Mouse (Mus musculus) embryonic facial prominence, embryonic 15.5 days (tissue): ENCODE measurements around the gene Hes1. TPM values are rescaled to one million over a fixed set of nuclear protein-coding genes. Genes with fewer than 3 reads are reported as not detected.

Experiments used
- ATAC-seq: fragments of 200-750 bp; cut with Nextera tagmentation; 2 replicates; pipeline ENCODE4 v1.8.0; 2017; ENCODE audit warnings: low read depth, moderate TSS enrichment; ENCODE audit not compliant: insufficient number of reproducible peaks, low FRiP score, low TSS enrichment
- H3K27ac ChIP-seq: fragments of 300-500 bp; sonication (generic); replicated peaks from 2 replicates; pipeline ENCODE4 v1.5.1; 2015; ENCODE audit warnings: mild to moderate bottlenecking, inconsistent platforms
- H3K27me3 ChIP-seq: fragments of 300-500 bp; sonication (generic); 2 replicates; pipeline ENCODE4 v1.6.1; 2015; ENCODE audit warnings: inconsistent platforms
- H3K36me3 ChIP-seq: fragments of 300-500 bp; sonication (generic); 2 replicates; pipeline ENCODE4 v1.6.1; 2015; ENCODE audit warnings: mild to moderate bottlenecking, inconsistent platforms
- H3K4me1 ChIP-seq: fragments of 300-500 bp; sonication (generic); 2 replicates; pipeline ENCODE4 v1.6.1; 2015; ENCODE audit warnings: inconsistent platforms
- H3K4me2 ChIP-seq: fragments of 300-500 bp; sonication (generic); replicated peaks from 2 replicates; pipeline ENCODE4 v1.6.1; 2015; ENCODE audit warnings: mild to moderate bottlenecking, inconsistent platforms
- H3K4me3 ChIP-seq: fragments of 300-500 bp; sonication (generic); replicated peaks from 2 replicates; pipeline ENCODE4 v1.5.1; 2015; ENCODE audit warnings: mild to moderate bottlenecking, inconsistent platforms
- H3K9ac ChIP-seq: fragments of 300-500 bp; sonication (generic); 2 replicates; pipeline ENCODE4 v1.6.1; 2015; ENCODE audit warnings: inconsistent platforms
- H3K9me3 ChIP-seq: fragments of 300-500 bp; sonication (generic); replicated peaks from 2 replicates; pipeline ENCODE4 v1.6.1; 2016; ENCODE audit warnings: inconsistent platforms
- WGBS: fragments of 180-500 bp; shearing (Covaris S2); methylation state at CpG from one replicate; pipeline ENCODE4 v1.1.7; 2015; 5-methylcytosine and 5-hydroxymethylcytosine counted together
- polyA plus RNA-seq: library from polyadenylated mRNA; unstranded; fragments of >200 nt; fragmentation: Nextera tagmentation; extraction: Ambion mirVana; gene quantifications from 2 replicates; pipeline ENCODE4 v1.2.1, GENCODE M21; 2015

The Hes1 gene
- polyA plus RNA-seq, 1 experiment from 2014 or later = 63.6 TPM

- no peak for ATAC-seq
- H3K36me3 ChIP-seq = no peaks in the 10 kb centered on the region
- no peaks in the 10 kb centered on the region for H3K9me3 ChIP-seq
- H3K27me3 ChIP-seq = peaks cover 3% of the 10 kb centered on the region; the same call in 1 of the 2 replicates
- H3K4me2 ChIP-seq = peak overlapping the region; percentile 93
- H3K4me1 ChIP-seq = peaks cover 62% of the 10 kb centered on the region
- peak overlapping the region; percentile 33; the same call in 1 of the 2 replicates for H3K9ac ChIP-seq
- WGBS = 2% methylated on average over 8 of the region's 8 CpGs
- peak overlapping the region; percentile 55 for H3K4me3 ChIP-seq
- peak overlapping the region; percentile 96 for H3K27ac ChIP-seq
Observed at GRCm38 (mm10) chr16:30064613-30065012, 429 bp downstream of the Hes1 start.

- H3K4me2 ChIP-seq = peak overlapping the region; percentile 93
- peaks cover 62% of the 10 kb centered on the region for H3K4me1 ChIP-seq
- H3K4me3 ChIP-seq = peak overlapping the region; percentile 55
- peak; percentile 62 for ATAC-seq
- H3K36me3 ChIP-seq = no peaks in the 10 kb centered on the region
- WGBS = under 1% methylated on average over 21 of the region's 21 CpGs
- no peak overlapping the region; the same call in 1 of the 2 replicates for H3K9ac ChIP-seq
- no peaks in the 10 kb centered on the region for H3K9me3 ChIP-seq
- peak overlapping the region; percentile 96 for H3K27ac ChIP-seq
- peaks cover 3% of the 10 kb centered on the region; the same call in 1 of the 2 replicates for H3K27me3 ChIP-seq
Observed at GRCm38 (mm10) chr16:30065077-30065476, 893 bp downstream of the Hes1 start.

- Histone ChIP-seq H3K27me3 (peaks cover 3% of the 10 kb centered on the region; the same call in 1 of the 2 replicates), H3K27ac (peak overlapping the region; percentile 96), H3K4me3 (peak overlapping the region; percentile 55), H3K9me3 (no peaks in the 10 kb centered on the region), H3K4me1 (peaks cover 62% of the 10 kb centered on the region), H3K9ac (peak overlapping the region; percentile 68), H3K36me3 (no peaks in the 10 kb centered on the region), H3K4me2 (peak overlapping the region; percentile 93)
- no peak for ATAC-seq
- WGBS = under 1% methylated on average over 21 of the region's 21 CpGs
Observed at GRCm38 (mm10) chr16:30065537-30066183, 1.5 kb downstream of the Hes1 start.

GRCm38 (mm10) chr16:30066184-30066851 is 2.1 kb downstream of the Hes1 start:
- peak overlapping the region; percentile 55 for H3K4me3 ChIP-seq
- peaks cover 3% of the 10 kb centered on the region; the same call in 1 of the 2 replicates for H3K27me3 ChIP-seq
- under 1% methylated on average over 38 of the region's 38 CpGs for WGBS
- peak overlapping the region; percentile 96 for H3K27ac ChIP-seq
- H3K4me2 ChIP-seq = peak overlapping the region; percentile 93
- ATAC-seq = no peak
- H3K9ac ChIP-seq = peak overlapping the region; percentile 68
- no peaks in the 10 kb centered on the region for H3K36me3 ChIP-seq
- no peaks in the 10 kb centered on the region for H3K9me3 ChIP-seq
- peaks cover 61% of the 10 kb centered on the region for H3K4me1 ChIP-seq

- no peaks in the 10 kb centered on the region for H3K36me3 ChIP-seq
- H3K9me3 ChIP-seq = no peaks in the 10 kb centered on the region
- WGBS = 0% methylated on average over 39 of the region's 46 CpGs
- peak overlapping the region; percentile 55 for H3K4me3 ChIP-seq
- H3K4me2 ChIP-seq = peak overlapping the region; percentile 93
- ATAC-seq = no peak
- H3K27me3 ChIP-seq = peaks cover 2% of the 10 kb centered on the region; the same call in 1 of the 2 replicates
- peak overlapping the region; percentile 96 for H3K27ac ChIP-seq
- H3K4me1 ChIP-seq = peaks cover 58% of the 10 kb centered on the region
- H3K9ac ChIP-seq = peak overlapping the region; percentile 68
Observed at GRCm38 (mm10) chr16:30066852-30067301, 2.7 kb downstream of the Hes1 start.

GRCm38 (mm10) chr16:30068041-30069020 is 4.1 kb downstream of the Hes1 start:
- no peaks in the 10 kb centered on the region for H3K36me3 ChIP-seq
- peaks cover 46% of the 10 kb centered on the region for H3K4me1 ChIP-seq
- H3K4me2 ChIP-seq = peak overlapping the region; percentile 49
- H3K9ac ChIP-seq = peak overlapping the region; percentile 6; the same call in 1 of the 2 replicates
- H3K9me3 ChIP-seq = no peaks in the 10 kb centered on the region
- H3K27me3 ChIP-seq = no peaks in the 10 kb centered on the region
- ATAC-seq = no peak
- peak overlapping the region; percentile 90 for H3K27ac ChIP-seq
- WGBS = 2% methylated on average over 36 of the region's 36 CpGs
- peak overlapping the region; percentile 34 for H3K4me3 ChIP-seq

- Histone ChIP-seq H3K4me3 (peak overlapping the region; percentile 46), H3K9me3 (no peaks in the 10 kb centered on the region), H3K27me3 (no peaks in the 10 kb centered on the region), H3K9ac (peak overlapping the region; percentile 35), H3K4me2 (peak overlapping the region; percentile 91), H3K36me3 (no peaks in the 10 kb centered on the region), H3K27ac (peak overlapping the region; percentile 93), H3K4me1 (peaks cover 40% of the 10 kb centered on the region)
- 5% methylated on average over 4 of the region's 4 CpGs for WGBS
- 0 out of 2 replicates have a peak, but pooled peaks have one; percentile 0 for ATAC-seq
Observed at GRCm38 (mm10) chr16:30069580-30069949, 5.4 kb downstream of the Hes1 start.

GRCm38 (mm10) chr16:30069950-30070770 is 6.0 kb downstream of the Hes1 start:
- H3K4me2 ChIP-seq = peak overlapping the region; percentile 91
- H3K4me3 ChIP-seq = peak overlapping the region; percentile 46
- H3K36me3 ChIP-seq = no peaks in the 10 kb centered on the region
- peak overlapping the region; percentile 35 for H3K9ac ChIP-seq
- H3K27me3 ChIP-seq = no peaks in the 10 kb centered on the region
- H3K9me3 ChIP-seq = no peaks in the 10 kb centered on the region
- under 1% methylated on average over 81 of the region's 82 CpGs for WGBS
- peaks cover 36% of the 10 kb centered on the region for H3K4me1 ChIP-seq
- peak overlapping the region; percentile 93 for H3K27ac ChIP-seq
- ATAC-seq = peak; percentile 84

GRCm38 (mm10) chr16:30070771-30071191 is 6.6 kb downstream of the Hes1 start:
- Histone ChIP-seq H3K27ac (peak overlapping the region; percentile 93), H3K4me2 (peak overlapping the region; percentile 91), H3K36me3 (no peaks in the 10 kb centered on the region), H3K27me3 (no peaks in the 10 kb centered on the region), H3K9ac (peak overlapping the region; percentile 23; the same call in 1 of the 2 replicates), H3K4me1 (peaks cover 36% of the 10 kb centered on the region), H3K4me3 (peak overlapping the region; percentile 46), H3K9me3 (no peaks in the 10 kb centered on the region)
- 7% methylated on average over 12 of the region's 12 CpGs for WGBS
- no peak for ATAC-seq

GRCm38 (mm10) chr16:30073317-30073716 is 9.1 kb downstream of the Hes1 start:
- ATAC-seq = no peak

More at GRCm38 (mm10) chr16:30073317-30073716, 9.1 kb downstream of the Hes1 start:
- Histone ChIP-seq H3K9ac (no peak overlapping the region), H3K4me3 (no peak overlapping the region), H3K36me3 (no peaks in the 10 kb centered on the region), H3K4me1 (peaks cover 27% of the 10 kb centered on the region), H3K9me3 (no peaks in the 10 kb centered on the region), H3K27me3 (no peaks in the 10 kb centered on the region), H3K4me2 (no peak overlapping the region), H3K27ac (no peak overlapping the region)
- 95% methylated on average over 1 of the region's 1 CpGs for WGBS
